Mouse (Mus musculus): ENCODE measurements around the gene Fam187a.

Fam187a gene

DNA sequence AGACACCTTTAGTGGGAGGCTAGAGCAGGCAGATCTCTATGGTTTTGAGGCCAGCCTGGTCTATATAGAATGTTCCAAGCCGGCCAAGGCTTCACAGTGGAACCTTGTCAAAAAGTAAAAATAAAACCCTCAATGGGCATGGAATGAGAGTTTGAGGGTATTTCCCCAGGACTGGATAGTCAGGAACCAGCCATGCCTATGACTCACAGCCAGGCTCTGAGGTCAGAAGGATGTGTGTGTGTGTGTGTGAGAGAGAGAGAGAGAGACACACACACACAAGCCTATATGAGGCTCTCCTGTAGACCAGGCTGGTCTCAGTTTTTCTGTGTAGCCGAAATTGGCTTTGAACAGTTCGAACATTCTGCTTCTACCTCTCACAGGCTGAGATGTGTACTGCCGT, 9.7 kb downstream of the Fam187a start:
- no peak for DNase-seq (ENCODE audit: low read depth)

DNA sequence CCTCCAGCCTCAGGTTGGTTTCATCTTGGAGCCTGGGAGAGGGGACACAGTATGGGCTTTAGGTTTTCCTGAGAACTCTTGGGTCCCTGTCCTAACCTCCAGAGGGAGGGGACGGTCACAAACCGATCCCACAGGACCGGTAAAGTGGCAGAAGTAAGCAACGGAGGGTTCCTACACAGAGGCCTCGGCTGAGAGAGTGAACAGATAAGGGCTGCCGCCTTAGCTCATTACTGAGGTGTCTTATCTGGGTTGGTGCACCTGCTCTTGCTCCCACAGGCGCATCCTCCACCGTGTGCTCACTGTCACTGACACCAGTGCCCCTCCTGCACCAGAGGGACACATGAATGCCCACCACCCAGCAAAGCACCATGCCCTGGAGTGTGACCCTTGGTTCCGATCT, 10.8 kb downstream of the Fam187a start:
- no peak for DNase-seq (ENCODE audit: low read depth)

DNA sequence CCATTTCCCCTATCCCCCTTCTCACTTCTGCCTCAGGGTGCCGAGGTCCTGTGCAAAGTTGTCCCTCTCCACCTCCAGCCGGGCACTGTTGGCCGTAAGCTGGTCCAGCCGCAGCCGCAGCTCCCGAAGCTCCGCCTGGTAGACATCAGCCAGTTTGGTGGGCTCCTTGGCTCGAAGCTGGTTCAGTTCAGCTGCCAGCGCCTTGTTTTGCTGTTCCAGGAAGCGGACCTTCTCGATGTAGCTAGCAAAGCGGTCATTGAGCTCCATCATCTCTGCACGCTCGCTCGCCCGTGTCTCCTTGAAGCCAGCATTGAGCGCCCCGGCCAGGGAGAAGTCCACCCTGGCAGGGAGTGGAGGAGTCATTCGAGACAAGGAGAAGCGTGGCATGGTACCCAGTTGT, 11.7 kb downstream of the Fam187a start:
- no peak for DNase-seq (ENCODE audit: low read depth)

DNA sequence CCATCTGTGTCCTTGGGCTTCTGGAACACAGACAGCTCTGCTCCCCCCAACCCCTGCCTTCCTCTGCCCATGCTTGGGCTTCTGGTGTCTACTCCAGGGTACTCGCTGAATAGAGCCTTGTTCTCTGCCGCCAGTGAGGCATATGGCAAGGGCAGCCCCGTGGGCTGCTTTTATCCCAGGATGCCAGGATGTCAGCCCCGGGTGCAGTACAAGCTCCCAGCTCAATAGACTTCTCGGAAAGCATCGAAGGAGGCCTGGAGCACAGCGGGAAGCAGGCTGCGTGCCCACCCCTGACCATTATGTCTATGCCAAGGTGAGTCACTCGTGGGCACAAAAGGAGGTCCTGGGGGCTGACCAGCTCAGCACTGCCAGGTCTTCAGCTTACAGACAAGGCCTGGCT, 13.4 kb downstream of the Fam187a start:
- no peak for DNase-seq (ENCODE audit: low read depth)

DNA sequence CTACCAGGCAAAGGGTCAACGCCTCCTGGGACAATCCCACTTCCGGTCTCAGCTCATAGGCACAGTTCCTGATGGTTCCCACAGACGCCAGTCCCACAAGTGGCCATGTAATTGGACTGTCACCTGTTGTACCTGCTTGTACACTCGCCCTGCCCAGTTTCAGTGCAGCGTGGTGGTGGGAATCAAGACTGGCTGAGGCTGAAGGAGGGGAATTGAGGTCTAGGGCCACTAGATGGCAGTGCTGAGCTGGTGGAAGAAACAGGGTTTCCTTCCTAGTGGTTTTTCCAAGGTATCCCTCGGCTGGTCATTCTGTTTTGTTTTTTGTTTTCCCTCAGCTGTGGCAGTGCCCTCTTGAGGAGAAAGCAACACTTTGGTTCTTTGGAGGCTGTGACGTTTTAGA, 15.8 kb downstream of the Fam187a start, which contains the start of gene Gfap:
Gene Gfap, minus strand, starts transcription at position 150 of the 400 bp plus-strand sequence.
- peak; percentile 65 for DNase-seq (ENCODE audit: low read depth)

DNA sequence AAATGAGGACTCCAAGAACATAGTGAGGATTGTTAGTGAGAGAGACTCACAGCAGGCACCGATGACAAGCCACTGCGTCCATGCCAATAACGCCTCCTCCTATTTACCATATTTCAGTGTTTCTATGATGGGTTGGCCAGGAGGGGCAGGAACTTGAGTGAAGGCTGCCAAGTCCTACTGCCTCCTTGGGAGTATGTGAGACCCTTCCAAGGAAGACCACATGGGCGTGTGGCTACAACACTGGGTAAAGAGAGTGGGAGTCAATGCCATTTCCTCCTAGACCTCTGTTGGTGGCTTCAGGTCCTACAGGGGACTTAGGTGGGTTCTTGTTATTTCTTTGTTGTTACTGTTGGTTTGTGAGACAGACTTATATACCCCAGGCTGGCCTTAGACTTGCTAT, 16.2 kb downstream of the Fam187a start:
- DNase-seq (ENCODE audit: low read depth) = no peak

DNA sequence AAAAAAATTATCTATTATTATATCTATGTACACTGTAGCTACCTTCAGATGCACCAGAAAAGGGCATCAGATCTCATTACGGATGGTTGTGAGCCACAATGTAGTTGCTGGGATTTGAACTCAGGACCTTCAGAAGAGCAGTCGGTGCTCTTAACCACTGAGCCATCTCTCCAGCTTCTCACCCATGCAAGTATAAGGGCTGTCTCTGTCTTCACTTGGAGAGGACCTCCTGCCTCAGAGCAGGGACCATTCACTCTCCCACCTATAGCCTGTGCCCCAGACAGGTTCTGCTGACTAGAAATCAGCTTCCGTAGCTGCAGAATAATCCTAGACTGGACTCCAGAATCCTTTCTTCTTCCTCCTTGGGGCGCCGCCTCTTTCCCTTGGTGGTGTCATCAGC, 17.1 kb downstream of the Fam187a start:
- DNase-seq (ENCODE audit: low read depth) = no peak

DNA sequence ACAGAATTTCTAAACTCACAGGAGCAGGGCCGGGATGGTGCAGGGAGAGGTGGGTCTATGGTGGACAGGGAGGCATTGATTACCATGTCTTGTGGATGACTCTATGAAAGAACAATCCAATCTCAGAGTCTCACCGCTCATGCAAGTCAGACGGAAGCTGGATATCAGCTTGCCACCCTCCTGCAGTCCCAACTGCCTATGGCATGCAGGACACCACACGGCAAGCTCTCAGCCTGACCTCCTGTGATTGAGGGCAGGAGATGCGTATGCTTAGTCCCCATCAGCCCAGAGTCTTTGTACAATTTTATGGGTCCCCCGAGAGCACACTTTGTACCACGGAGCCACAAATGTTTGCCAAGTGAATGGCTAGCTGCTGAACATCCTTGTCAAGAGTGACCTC, 18.7 kb downstream of the Fam187a start:
- DNase-seq (ENCODE audit: low read depth) = no peak

DNA sequence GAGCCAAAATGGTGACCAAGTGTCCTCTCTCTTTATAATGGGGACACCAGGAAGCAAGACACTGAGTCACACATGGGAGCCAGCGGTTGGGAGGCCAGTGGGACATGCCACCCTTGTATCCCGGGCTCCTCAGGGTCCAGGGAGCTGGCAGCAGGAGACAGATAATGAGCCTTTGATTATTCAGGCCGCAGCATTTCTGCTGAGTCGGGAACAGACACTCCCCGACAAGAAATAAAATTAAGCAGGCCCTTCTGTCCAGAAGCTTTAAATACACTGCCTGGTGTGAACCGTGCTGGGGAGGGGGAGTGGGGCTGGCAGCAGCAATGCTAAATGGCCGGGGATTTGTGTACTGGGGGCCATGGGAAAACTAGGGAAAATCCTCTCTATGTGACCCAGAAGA, 26.4 kb downstream of the Fam187a start:
- DNase-seq (ENCODE audit: low read depth) = no peak

DNA sequence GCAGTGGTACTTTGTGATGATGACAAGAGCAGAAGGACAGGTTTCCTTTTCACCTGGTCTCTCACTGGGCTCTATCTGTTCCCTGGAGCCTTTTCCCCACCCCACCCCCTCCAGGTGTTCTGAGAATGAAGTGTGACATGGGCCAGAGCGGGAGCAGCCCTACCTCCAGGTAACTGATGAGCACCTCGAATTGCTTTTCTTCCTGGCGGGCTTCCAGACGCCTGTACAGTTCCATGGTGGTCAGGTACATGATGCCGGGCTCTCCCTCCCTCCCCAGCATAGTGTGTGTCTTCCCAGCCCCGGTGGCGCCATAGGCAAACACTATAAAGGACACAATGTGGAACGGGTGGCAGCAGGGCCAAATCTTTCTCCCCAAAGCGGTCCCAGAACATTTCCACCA, 30.4 kb downstream of the Fam187a start:
- no peak for DNase-seq (ENCODE audit: low read depth)

DNA sequence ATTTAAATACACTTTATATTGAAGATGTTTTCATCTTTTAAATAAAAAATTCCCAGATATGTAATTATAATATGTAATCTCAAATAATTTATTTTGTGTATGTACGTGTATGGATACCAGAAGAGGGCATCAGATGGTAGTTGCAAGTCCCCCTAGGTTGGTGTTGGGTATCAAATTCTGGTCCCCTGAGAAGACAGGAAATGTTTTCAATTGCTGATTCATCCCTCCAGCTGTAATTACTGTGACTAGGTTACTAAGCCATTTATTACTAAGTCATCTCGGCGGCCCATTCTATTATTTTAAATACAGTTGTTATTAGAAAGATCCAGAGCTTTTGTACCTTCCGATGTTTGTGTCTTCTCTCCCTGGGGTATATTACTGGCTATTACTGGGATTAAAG, 33.1 kb downstream of the Fam187a start:
- DNase-seq (ENCODE audit: low read depth) = no peak

DNA sequence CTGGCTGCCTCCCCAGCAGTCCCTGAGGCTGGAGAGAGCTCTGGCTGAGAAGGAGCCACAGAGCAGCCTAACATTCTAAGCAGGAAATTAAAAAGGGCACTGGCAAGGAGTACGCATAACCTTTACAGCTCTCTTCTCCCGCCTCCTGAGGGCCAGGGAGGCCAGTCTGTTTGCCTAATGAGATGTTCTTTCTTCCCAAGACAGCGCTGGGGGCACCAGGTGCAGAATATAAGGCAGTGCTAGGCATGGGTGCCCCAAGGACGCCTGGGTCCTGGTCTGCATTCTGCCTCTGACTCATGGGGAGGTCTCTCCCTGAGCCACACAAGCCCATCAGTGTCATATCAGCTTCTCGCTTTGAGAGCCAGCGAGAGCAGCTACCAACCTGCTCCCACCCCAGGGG, 36.5 kb downstream of the Fam187a start:
- no peak for DNase-seq (ENCODE audit: low read depth)

DNA sequence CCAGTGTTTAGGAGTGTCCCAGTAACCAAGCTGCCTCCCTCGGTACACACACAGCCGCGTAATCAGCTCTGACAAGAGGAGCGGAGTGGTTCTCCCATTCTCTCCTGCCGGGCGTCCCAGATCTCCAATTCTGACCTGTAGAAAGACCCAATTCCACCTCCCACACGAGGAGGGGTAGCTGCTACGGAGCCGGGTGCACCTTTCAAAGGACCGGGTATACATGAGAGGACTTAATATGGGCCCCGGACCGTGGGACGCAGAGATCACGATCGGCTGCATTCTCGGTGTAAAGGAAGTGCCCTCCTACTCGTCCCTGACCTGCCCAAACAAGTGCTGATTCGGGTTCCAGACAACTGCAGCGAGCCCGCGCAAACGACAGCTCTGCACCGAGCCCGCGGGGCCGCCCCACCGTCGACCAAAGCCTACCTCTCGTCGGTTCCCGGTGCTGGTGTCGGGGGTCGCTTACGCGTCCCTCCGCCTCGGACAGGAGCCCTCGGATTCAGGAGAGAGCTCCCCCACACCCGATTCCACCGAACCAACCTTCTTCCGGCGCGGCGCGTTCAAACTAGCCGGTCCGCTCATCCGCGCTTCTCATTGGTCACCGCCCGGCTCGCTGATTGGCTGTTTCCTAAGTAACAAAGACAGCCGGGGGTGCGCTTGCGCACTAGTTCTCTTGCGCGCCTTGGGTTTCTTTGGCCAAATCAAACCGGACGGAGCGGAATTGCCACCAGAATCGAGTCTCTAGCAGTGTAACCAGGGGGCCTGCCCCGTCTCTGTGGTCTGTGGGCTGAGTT, 39.8 kb downstream of the Fam187a start, which contains the start of gene Kif18b:
Gene Kif18b, minus strand, starts transcription at position 568 of the 794 bp plus-strand sequence.
- peak; percentile 80 for DNase-seq (ENCODE audit: low read depth)

DNA sequence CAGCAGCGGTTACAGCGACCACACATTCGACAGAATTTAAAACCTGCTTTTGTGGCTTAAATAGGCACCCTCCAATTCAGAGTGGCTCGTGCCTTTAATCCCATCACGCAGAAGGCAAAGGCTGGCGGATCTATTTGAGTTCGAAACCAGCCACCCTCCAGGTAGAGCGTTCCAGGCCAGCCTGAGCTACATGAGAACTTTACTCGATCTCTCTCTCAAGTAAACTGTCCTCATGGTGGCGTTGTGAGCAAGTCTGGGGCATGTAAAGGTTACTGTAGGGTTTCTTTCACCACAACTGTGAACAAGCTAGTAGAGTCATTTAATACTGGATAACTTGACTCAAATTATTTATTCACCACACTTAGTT, 40.4 kb downstream of the Fam187a start:
- DNase-seq (ENCODE audit: low read depth) = no peak

DNA sequence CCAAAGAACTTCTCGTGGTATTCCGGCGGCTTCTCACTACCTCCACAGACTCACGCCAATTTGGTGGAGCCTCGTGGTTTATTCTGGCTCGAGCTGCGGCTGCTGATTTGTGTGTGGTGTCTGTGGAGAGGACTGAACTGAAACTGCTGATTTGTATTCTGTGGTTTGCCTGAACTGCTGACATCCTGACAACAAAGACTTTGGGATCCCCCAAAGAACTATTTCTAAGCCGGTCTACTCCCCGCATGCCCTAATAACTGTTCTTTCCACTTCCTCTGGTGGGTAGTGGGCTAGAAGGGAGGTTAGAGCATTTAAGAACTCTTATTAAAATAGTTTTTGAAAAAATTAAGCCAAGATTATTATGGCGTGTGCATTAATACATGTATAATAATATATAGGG, 45.7 kb downstream of the Fam187a start:
- DNase-seq (ENCODE audit: low read depth) = no peak

DNA sequence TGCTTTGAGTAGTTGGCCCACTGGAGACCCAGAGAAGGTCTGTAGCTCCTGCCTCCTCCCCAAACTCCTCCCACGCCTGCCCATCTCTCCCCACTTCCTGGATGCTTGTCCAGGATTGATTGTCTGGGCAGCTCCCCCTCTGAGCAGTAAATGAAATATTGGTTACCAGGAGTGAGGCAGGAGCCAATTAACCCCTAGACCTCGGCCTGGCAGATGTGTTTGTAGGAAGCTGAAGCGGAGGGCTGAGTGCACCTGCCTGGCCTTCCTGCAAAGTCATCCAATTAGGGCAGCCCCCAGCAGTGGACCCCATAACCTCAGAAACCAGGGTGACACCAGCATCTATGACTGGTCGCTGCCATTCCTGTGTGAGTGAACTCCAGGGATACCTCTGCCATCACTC, 51.3 kb downstream of the Fam187a start:
- no peak for DNase-seq (ENCODE audit: low read depth)

Measured in fibroblast of lung, adult 2 months (primary cell).